Comparison of ENCODE assay signal across 16 mouse cellular contexts in genomic region chr7:144538030-144538644, GRCm38 (mm10). TPM values are rescaled to one million over a fixed set of nuclear protein-coding genes. Genes with fewer than 3 reads are reported as not detected.
DNase-seq lines count a peak whose midpoint lies in the region; ATAC-seq lines count a peak whose summit lies in the region.
"Had no signal": no experiment of that assay in that cellular context is flagged by ENCODE, and none has a peak within 500 bp of the region (broad histone marks: within the 10 kb centered on the region; RNA-seq: fewer than 3 reads in every experiment).

No protein-coding gene starts in this region.

- H3K4me3 ChIP-seq in heart, embryonic 13.5 days, result no peak overlapping the region
- H3K4me3 ChIP-seq in heart, embryonic 12.5 days, result no peak overlapping the region
- H3K4me3 ChIP-seq in liver, embryonic 12.5 days, result no peak overlapping the region
- no peak overlapping the region for H3K4me3 ChIP-seq in liver, embryonic 11.5 days (ENCODE audit: low read depth, low read length)
- H3K4me3 ChIP-seq: embryonic facial prominence, embryonic 12.5 days; forebrain, embryonic 13.5 days had no signal

- H3K27ac ChIP-seq in heart, embryonic 13.5 days (replicated peaks), result peak overlapping the region; percentile 45
- no peak overlapping the region for H3K27ac ChIP-seq in heart, embryonic 12.5 days (ENCODE audit: poor library complexity, severe bottlenecking)
- peak overlapping the region; percentile 87 for H3K27ac ChIP-seq in liver, embryonic 12.5 days
- no peak overlapping the region for H3K27ac ChIP-seq in liver, embryonic 11.5 days (ENCODE audit: low read depth, low read length)
- H3K27ac ChIP-seq: embryonic facial prominence, embryonic 12.5 days; forebrain, embryonic 13.5 days had no signal

- no peak for DNase-seq in liver, embryonic 11.5 days (ENCODE audit: low spot score)
- peak; percentile 50 for DNase-seq in Muller cell, postnatal 12 days (ENCODE audit: inconsistent ontology term)
- DNase-seq in adipocyte (ENCODE audit: low spot score), result peak; percentile 22
- no peak for DNase-seq in kidney, postnatal 25 days
- DNase-seq: cerebellum, postnatal 14 days; gastrocnemius, postnatal 10 days; kidney, postnatal 10 days; retina, postnatal 1 day; thymus, postnatal 25 days had no signal

- no peak overlapping the region for H3K9ac ChIP-seq in heart, embryonic 13.5 days
- H3K9ac ChIP-seq in heart, embryonic 12.5 days, result no peak overlapping the region
- H3K9ac ChIP-seq in liver, embryonic 12.5 days, result no peak overlapping the region
- H3K9ac ChIP-seq in liver, embryonic 11.5 days (ENCODE audit: low read depth, low read length), result no peak overlapping the region
- H3K9ac ChIP-seq: embryonic facial prominence, embryonic 12.5 days; forebrain, embryonic 13.5 days had no signal

- WGBS in heart, embryonic 13.5 days, result 77% methylated on average over 4 of the region's 4 CpGs
- WGBS in heart, embryonic 12.5 days, result 84% methylated on average over 4 of the region's 4 CpGs
- 90% methylated on average over 4 of the region's 4 CpGs for WGBS in liver, embryonic 12.5 days (ENCODE audit: insufficient replicate concordance)
- 93% methylated on average over 4 of the region's 4 CpGs for WGBS in liver, embryonic 11.5 days

- H3K27me3 ChIP-seq in heart, embryonic 13.5 days (replicated peaks), result no peaks in the 10 kb centered on the region
- no peaks in the 10 kb centered on the region for H3K27me3 ChIP-seq in heart, embryonic 12.5 days (replicated peaks)
- no peaks in the 10 kb centered on the region for H3K27me3 ChIP-seq in liver, embryonic 12.5 days (replicated peaks)
- H3K27me3 ChIP-seq in liver, embryonic 11.5 days (replicated peaks; ENCODE audit: control insufficient read depth, insufficient read depth, low read length), result no peaks in the 10 kb centered on the region
- H3K27me3 ChIP-seq: embryonic facial prominence, embryonic 12.5 days; forebrain, embryonic 13.5 days had no signal

- no peaks in the 10 kb centered on the region for H3K36me3 ChIP-seq in heart, embryonic 13.5 days
- H3K36me3 ChIP-seq in heart, embryonic 12.5 days, result no peaks in the 10 kb centered on the region
- no peaks in the 10 kb centered on the region for H3K36me3 ChIP-seq in liver, embryonic 12.5 days
- no peaks in the 10 kb centered on the region for H3K36me3 ChIP-seq in liver, embryonic 11.5 days (ENCODE audit: control insufficient read depth, insufficient read depth, low read length)
- H3K36me3 ChIP-seq: embryonic facial prominence, embryonic 12.5 days had no signal

- peaks cover 60% of the 10 kb centered on the region for H3K4me1 ChIP-seq in heart, embryonic 13.5 days
- H3K4me1 ChIP-seq in heart, embryonic 12.5 days (replicated peaks), result peaks cover 55% of the 10 kb centered on the region
- peaks cover 64% of the 10 kb centered on the region for H3K4me1 ChIP-seq in liver, embryonic 12.5 days
- peaks cover 24% of the 10 kb centered on the region for H3K4me1 ChIP-seq in liver, embryonic 11.5 days (replicated peaks; ENCODE audit: control insufficient read depth, insufficient read depth, low read length)

- ATAC-seq in heart, embryonic 13.5 days (ENCODE audit: extremely low read depth, insufficient number of reproducible peaks, low FRiP score, low TSS enrichment), result no peak
- no peak for ATAC-seq in heart, embryonic 12.5 days (ENCODE audit: insufficient number of reproducible peaks, low FRiP score)
- ATAC-seq in liver, embryonic 12.5 days, result no peak
- no peak for ATAC-seq in liver, embryonic 11.5 days (replicated peaks; ENCODE audit: low FRiP score)
- ATAC-seq: activated CD4-positive, CD25-positive, alpha-beta regulatory T cell, adult 4 months; forebrain, embryonic 13.5 days; intestine, embryonic 16.5 days had no signal

- H3K4me2 ChIP-seq in heart, embryonic 13.5 days, result no peak overlapping the region
- H3K4me2 ChIP-seq in heart, embryonic 12.5 days, result no peak overlapping the region
- no peak overlapping the region for H3K4me2 ChIP-seq in liver, embryonic 12.5 days
- H3K4me2 ChIP-seq in liver, embryonic 11.5 days, result no peak overlapping the region
- H3K4me2 ChIP-seq: embryonic facial prominence, embryonic 12.5 days; forebrain, embryonic 13.5 days had no signal

- no peaks in the 10 kb centered on the region for H3K9me3 ChIP-seq in heart, embryonic 13.5 days
- H3K9me3 ChIP-seq in heart, embryonic 12.5 days (replicated peaks), result no peaks in the 10 kb centered on the region
- H3K9me3 ChIP-seq in liver, embryonic 12.5 days (replicated peaks), result no peaks in the 10 kb centered on the region
- H3K9me3 ChIP-seq in liver, embryonic 11.5 days (ENCODE audit: control insufficient read depth, low read length), result no peaks in the 10 kb centered on the region
- H3K9me3 ChIP-seq: embryonic facial prominence, embryonic 12.5 days; forebrain, embryonic 13.5 days had no signal

RNA-seq across cellular contexts. Expression of gene Ppfia1, which starts 15.4 kb away (rescaled TPM):
- polyA plus RNA-seq in heart, embryonic 13.5 days (2015; fragmentation: Nextera tagmentation; extraction: Ambion mirVana), result 19.5 and 23.3 TPM in 2 replicates
- 29.2 and 35.2 TPM in 2 replicates for polyA plus RNA-seq in heart, embryonic 12.5 days (2016; fragmentation: Nextera tagmentation; extraction: Ambion mirVana)
- polyA plus RNA-seq in liver, embryonic 12.5 days (2016; fragmentation: Nextera tagmentation; extraction: Ambion mirVana), result 29.1 and 29.9 TPM in 2 replicates
- polyA plus RNA-seq in liver, embryonic 11.5 days (2014; fragmentation: Nextera tagmentation; extraction: Ambion mirVana), result 45.4 and 46.5 TPM in 2 replicates

RNA-seq across cellular contexts. Expression of gene Fadd, which starts 44.1 kb away (rescaled TPM):
- 12.1 and 12.5 TPM in 2 replicates for polyA plus RNA-seq in heart, embryonic 13.5 days (2015; fragmentation: Nextera tagmentation; extraction: Ambion mirVana)
- 12.1 and 12.3 TPM in 2 replicates for polyA plus RNA-seq in heart, embryonic 12.5 days (2016; fragmentation: Nextera tagmentation; extraction: Ambion mirVana)
- polyA plus RNA-seq in liver, embryonic 12.5 days (2016; fragmentation: Nextera tagmentation; extraction: Ambion mirVana), result 7.7 and 8.0 TPM in 2 replicates
- polyA plus RNA-seq in liver, embryonic 11.5 days (2014; fragmentation: Nextera tagmentation; extraction: Ambion mirVana), result 11.7 and 12.5 TPM in 2 replicates

Comparison
In these comparisons a context has a peak if more than half of its experiments do, and no peak if none do; other contexts are left out.
1. H3K27ac ChIP-seq: peak in heart, embryonic 13.5 days (single experiment) and liver, embryonic 12.5 days (single experiment); none in heart, embryonic 12.5 days (single experiment) and liver, embryonic 11.5 days (single experiment).
2. DNase-seq: peak in Muller cell, postnatal 12 days (single experiment) and adipocyte (single experiment); none in liver, embryonic 11.5 days (single experiment) and kidney, postnatal 25 days (0 of 2).